Mouse (Mus musculus): ENCODE measurements at regions not wholly inside any gene's neighbourhood (a gene's known extent, or its start where the extent isn't known, plus 50 kb on each side); places are given as distances from the start of the nearest gene placed in this dataset.

DNA sequence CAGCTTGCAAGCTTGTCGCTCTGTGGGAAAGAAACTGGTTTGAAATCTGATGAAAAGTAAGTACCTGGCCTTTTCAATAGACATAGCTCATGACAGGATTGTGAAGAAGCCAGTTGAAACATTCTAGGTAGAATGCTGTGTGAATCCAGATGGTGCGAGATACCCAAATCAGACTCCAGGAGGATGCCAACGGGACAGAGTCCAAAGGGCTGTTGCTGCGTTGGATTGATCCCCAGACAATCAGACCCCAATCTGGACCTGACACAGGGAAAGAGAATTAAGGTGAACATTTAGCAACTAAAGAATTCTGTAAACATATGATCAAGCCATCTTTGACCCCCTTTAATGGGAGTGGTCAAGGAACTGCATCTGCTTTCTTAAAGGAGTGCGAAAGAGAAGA is 296.6 kb upstream of the Gm15217 start:
- no peak for DNase-seq (ENCODE audit: low spot score)

DNA sequence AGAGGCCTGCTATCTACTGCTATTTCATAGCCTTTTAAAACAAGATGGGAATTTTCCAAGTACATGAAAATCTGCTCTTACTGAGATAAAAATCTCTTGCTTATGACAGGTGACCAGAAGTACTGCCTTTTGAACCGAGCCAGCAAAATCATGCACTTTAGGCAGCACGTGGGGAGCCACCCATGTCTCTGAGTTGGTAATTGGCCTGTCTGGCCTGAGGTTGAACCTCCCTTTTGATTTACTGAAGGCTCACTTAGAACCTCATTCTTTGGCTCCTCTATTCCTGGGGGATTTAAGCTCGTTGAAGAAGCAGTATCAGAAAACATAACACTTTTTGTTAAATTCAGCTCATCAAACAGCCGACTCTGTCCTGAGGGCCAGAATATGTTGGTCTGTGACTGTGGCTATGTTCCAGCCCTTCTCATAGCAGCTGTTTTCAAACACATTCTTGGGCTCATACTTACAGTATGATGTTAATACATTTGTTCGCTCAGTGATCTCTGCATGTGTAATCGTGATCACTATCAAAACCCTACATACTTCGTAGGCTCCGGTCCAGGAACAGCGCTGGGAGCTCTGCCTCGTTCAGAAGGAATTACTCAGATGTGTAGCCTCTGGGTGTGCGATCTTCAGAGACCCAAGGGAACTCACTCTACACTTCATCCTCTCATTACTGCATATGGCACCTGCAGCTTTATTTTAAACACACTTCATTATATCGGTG is 290.1 kb upstream of the Gm15217 start:
- no peak for DNase-seq (ENCODE audit: low spot score)

- DNase-seq (ENCODE audit: low spot score) = no peak
These were observed 263.3 kb upstream of the Gm15217 start for GRCm38 (mm10) chr14:46115950-46116349.

DNA sequence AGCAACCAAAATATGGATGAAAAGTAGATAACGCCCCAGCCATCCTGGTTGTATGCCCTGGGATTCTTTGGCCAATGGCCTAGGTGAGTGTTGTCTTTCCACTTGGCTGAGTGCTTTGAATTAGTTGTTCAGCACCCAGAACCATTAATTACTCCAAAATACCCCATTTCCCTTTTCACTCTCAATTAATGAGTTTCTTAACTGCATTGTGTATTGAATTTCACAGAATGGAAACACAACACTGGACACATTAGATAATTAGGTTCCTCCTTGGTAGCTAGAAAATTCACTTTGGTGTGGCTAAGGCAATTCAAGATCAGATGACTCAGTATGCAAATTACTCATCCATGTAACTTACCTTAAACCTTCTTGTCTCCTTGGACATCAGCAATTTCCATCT is 252.7 kb upstream of the Gm15217 start:
- DNase-seq (ENCODE audit: low spot score) = no peak

DNA sequence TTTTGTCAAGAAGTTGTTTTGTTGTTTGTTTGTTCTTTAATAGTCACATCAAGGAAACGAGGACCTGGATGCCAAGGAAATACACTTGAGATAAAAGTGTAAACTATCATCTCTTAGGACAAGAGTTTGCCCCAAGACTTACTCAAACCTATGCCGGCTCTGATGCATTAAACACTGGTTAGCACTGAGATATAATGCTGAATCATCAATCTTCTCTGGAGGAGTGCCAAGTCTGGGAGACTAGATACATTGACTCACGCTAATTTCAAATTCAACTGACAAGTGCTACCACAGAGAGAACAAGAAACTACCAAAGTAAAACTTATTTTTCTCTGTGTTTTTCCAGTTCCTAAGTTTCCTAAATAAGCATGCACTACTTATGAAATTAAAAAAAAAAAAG is 249.5 kb upstream of the Gm15217 start:
- DNase-seq (ENCODE audit: low spot score) = no peak

GRCm38 (mm10) chr14:46144175-46144574 is 235.0 kb upstream of the Gm15217 start:
- no peak for DNase-seq (ENCODE audit: low spot score)

- no peak for DNase-seq (ENCODE audit: low spot score)
These were observed 234.5 kb upstream of the Gm15217 start for GRCm38 (mm10) chr14:46144707-46145106.

DNA sequence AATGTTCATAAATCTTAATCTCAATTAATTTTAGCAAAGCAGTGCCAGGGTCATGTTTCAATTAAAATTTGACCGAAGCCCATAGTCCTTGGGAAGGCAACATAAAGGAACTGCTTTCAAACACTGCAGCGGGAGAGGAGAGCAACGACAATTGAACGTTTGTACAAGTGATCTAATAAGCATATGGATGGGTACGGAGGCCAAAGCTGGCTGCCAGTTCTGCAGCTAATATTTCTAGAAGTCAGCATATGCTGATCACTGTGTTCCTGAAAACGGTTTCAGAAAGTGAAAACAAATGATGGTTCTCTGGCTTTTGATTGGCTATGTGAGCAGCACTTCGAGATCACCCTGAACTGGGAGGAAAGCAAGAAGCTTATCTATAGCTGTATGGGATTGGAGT is 233.6 kb upstream of the Gm15217 start:
- no peak for DNase-seq (ENCODE audit: low spot score)

DNA sequence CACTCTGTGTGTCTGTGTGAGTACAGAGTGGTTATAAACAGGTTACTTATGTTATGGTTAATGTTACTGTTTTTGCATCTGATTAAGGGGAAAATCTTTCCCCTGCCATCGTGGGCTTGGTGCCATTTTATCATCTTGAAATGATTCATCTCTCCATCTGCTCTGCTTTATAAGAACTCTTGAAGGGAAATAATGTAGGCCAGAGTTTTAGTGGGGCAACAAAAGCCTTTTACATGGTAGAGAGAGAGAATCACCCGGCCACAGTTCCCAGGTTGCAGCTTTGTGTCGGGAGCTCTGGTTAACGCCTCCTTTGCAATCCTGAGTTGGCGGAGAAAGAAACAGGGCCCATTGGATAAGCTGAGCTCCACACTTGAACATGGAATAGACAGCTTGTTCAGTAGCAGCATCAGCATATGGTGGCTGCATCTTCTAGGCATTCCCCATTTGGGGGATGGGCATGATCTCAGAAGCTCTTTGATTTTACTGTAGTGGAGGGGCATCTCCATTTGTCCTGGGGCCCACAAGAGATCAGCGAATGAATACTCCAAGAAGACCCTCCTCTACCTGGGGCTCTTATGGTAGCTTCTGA is 230.0 kb upstream of the Gm15217 start:
- DNase-seq (ENCODE audit: low spot score) = no peak

DNA sequence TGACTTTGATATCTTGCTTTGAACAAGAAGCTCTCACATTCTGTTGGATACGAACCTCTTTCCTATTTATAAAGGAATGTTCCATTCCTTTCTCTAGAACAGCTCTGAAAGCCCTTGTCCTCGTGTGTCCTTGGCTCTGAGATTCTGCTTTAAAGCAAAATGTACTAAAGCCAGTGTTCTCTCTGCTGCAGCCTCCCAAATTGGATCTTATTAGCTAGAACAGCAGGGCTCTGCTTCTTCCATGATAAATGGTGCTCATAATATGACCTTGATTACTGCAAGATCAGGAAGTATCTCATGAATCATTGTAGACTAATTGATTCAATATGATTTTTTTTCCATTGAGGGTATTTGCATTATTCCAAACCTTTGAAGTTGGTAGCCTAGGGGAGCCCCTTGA is 220.5 kb upstream of the Gm15217 start:
- DNase-seq (ENCODE audit: low spot score) = no peak

GRCm38 (mm10) chr14:46172181-46172874 is 206.9 kb upstream of the Gm15217 start:
- no peak for DNase-seq (ENCODE audit: low spot score)

- no peak for DNase-seq (ENCODE audit: low spot score)
These were observed 206.3 kb upstream of the Gm15217 start for GRCm38 (mm10) chr14:46172875-46173324.

- DNase-seq (ENCODE audit: low spot score) = no peak
These were observed 204.8 kb upstream of the Gm15217 start for GRCm38 (mm10) chr14:46174386-46174785.

GRCm38 (mm10) chr14:46175291-46176216 is 203.7 kb upstream of the Gm15217 start:
- DNase-seq (ENCODE audit: low spot score) = no peak

DNA sequence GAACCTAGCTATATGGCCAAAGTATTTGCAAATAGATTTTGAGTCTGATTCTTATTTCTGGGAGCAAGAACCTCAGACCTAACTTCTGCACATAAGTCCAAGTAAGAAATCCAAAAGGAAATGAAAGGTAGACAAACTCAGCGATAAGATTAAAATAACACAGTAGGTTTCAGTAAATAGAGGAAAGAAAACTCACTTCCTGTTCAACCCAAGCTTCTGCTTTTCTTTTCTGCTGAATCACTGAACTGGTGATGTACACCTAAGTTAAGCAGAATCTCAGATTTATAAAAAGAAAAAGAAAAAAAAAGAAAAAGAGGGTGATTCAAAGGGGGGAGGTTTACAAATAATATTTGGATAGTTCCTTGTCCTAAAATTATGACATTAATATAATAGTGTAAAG is 200.2 kb upstream of the Gm15217 start:
- DNase-seq (ENCODE audit: low spot score) = no peak

DNA sequence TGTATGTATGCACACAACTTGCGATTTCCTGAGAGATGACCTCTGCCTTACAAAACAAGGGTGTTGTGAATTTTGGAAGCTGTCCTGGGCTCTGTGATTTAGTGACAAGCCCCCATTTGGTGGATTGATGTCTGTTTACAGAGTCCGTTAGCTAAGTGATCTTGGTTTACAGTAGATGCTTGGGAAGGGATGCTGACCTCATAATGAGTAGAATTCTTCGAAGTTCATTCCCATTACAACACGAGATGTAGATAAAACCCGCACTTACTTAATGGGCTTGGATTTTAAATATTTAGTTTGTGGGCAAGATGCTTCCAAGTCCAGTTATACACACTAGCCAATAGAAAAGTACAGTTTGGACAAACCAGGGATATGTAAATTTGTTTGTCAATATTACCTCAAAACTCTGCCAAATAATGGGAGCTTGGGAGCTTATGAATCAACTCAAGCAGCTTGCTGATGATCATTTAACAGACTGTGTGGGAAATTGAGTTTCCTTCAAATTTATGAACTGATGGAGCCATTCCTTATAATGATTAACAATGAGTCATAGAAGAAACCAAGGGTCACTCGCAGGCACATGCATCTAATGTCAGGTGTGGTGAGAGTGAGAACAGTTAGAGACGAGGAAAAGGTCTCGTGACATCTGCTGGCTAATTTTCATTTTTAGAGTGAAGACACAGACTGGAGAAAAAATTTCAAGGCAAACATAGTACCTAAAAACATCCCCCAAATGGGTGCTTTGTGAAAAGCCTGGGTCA is 187.4 kb upstream of the Gm15217 start:
- no peak for DNase-seq (ENCODE audit: low spot score)

DNA sequence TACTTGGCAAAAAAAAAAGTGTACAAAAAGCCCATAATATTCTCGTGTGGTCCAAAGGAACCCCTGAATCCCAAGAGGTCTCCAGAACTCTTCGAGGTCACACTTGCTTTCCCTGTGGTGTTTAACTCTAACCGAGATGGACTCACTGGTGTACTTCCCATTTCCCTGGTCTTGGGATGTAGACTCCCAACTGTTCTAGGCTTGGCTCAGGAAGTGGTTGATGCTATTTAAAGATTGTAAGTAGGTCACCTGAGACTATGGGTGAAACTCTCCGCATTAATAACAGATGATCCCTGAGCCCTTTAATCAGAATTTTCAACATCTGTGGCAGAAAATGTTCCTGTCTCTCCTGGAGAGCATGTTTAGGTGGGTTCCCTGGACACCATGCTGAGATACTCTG is 185.6 kb upstream of the Gm15217 start:
- no peak for DNase-seq (ENCODE audit: low spot score)

GRCm38 (mm10) chr14:46195939-46196338 is 183.3 kb upstream of the Gm15217 start:
- no peak for DNase-seq (ENCODE audit: low spot score)

DNA sequence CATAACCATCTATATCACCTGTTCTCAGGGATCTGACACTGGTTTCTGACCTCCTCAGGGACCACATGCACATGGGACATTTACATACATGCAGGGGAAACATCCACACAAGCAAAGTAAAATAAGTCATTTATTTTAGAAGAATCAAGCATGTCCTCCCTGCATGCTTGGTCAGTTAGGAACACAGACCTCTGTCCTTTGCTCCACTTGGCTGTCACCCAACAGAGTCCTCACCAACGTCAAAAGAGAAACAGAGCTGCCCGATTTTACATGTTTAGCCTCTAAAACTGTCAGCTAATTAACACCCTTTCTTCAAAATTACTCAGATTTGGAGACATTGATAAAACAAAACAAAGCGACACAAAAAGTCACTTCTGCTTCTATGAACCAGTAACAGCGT is 176.4 kb upstream of the Gm15217 start:
- no peak for DNase-seq (ENCODE audit: low spot score)

- DNase-seq (ENCODE audit: low spot score) = no peak
These were observed 158.7 kb upstream of the Gm15217 start for GRCm38 (mm10) chr14:46220483-46220882.

- no peak for DNase-seq (ENCODE audit: low spot score)
These were observed 157.1 kb upstream of the Gm15217 start for GRCm38 (mm10) chr14:46221897-46222669.

Data from ovary, postnatal 10 days (tissue).